Mouse (Mus musculus): Measurements from ENCODE around the gene Proz.

DNA sequence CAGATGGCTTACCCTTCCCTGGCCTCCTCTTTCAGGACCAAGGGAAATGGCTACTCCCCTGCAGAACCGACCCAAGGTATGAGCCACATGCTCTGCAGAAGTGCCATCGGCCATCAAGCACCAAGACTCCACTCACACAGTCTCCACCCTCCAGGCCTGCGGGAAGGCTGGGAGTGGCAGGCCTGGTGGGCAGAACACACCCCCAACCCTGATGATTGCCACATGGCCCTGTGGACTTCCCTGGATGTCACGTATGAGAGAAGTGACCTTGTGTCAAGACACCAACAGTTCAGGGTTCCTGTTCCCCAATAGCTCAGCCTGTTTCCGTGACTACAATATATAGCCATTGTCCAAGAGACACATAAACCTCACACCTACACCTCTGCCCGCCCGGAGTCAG, 23.7 kb upstream of the Proz start, which contains the start of gene F10:
- TF ChIP-seq CTCF (IDR thresholded peaks at IDR 0.05; ENCODE audit: low read depth), result no peak
- TF ChIP-seq EP300 (IDR thresholded peaks at IDR 0.05; ENCODE audit: low read depth), result no peak

All from heart, postnatal 0 days (tissue).